Mouse (Mus musculus) E14TG2a.4 (cell line): ENCODE results near the gene 3110009E18Rik.

Source experiments
- H3K27me3 ChIP-seq: 2 replicates; pipeline ENCODE4 v1.6.1; 2014; ENCODE audit warnings: low read length, control low read depth; ENCODE audit not compliant: insufficient read depth
- H3K36me3 ChIP-seq: 2 replicates; pipeline ENCODE4 v1.6.1; 2014; ENCODE audit warnings: low read length, control low read depth; ENCODE audit not compliant: insufficient read depth
- H3K4me1 ChIP-seq: replicated peaks from 2 replicates; pipeline ENCODE4 v1.6.1; 2014; ENCODE audit warnings: low read depth, low read length, control low read depth
- H3K4me3 ChIP-seq: replicated peaks from 2 replicates; pipeline ENCODE4 v1.5.1; 2014; ENCODE audit warnings: mild to moderate bottlenecking, low read length
- H3K9me3 ChIP-seq: 2 replicates; pipeline ENCODE4 v1.6.1; 2014; ENCODE audit warnings: low read length, control low read depth
- CTCF ChIP-seq: conservative IDR thresholded peaks from 2 replicates; pipeline ENCODE4 v1.5.1; 2014; ENCODE audit warnings: low read length
- NANOG ChIP-seq: IDR thresholded peaks from 2 replicates; pipeline ENCODE4 v1.6.1; 2014; ENCODE audit warnings: borderline replicate concordance, low read length, mixed read lengths
- POU5F1 ChIP-seq: IDR thresholded peaks from 2 replicates; pipeline ENCODE4 v1.6.1; 2014; ENCODE audit warnings: low read length, borderline replicate concordance

3110009E18Rik gene

GRCm38 (mm10) chr1:120189206-120189605, 68.2 kb downstream of the 3110009E18Rik start:
- no peaks in the 10 kb centered on the region for H3K36me3 ChIP-seq
- TF ChIP-seq NANOG (no peak), POU5F1 (no peak), CTCF (no peak)
- H3K9me3 ChIP-seq: 0 out of 2 replicates have a peak, but pooled peaks cover 3% of the 10 kb centered on the region

GRCm38 (mm10) chr1:120190300-120190699, 69.3 kb downstream of the 3110009E18Rik start:
- H3K4me1 ChIP-seq: no peaks in the 10 kb centered on the region
- H3K4me3 ChIP-seq: no peak overlapping the region
- H3K9me3 ChIP-seq: 0 out of 2 replicates have a peak, but pooled peaks cover 3% of the 10 kb centered on the region
- H3K36me3 ChIP-seq: no peaks in the 10 kb centered on the region
- H3K27me3 ChIP-seq: no peaks in the 10 kb centered on the region
- no peak for TF ChIP-seq POU5F1
- TF ChIP-seq NANOG: no peak
- TF ChIP-seq CTCF: no peak

More at GRCm38 (mm10) chr1:120189206-120189605, 68.2 kb downstream of the 3110009E18Rik start:
- no peaks in the 10 kb centered on the region for H3K4me1 ChIP-seq
- no peak overlapping the region for H3K4me3 ChIP-seq
- H3K27me3 ChIP-seq: no peaks in the 10 kb centered on the region

GRCm38 (mm10) chr1:120190946-120191345, 70.0 kb downstream of the 3110009E18Rik start:
- H3K4me3 ChIP-seq: no peak overlapping the region
- no peaks in the 10 kb centered on the region for H3K36me3 ChIP-seq

GRCm38 (mm10) chr1:120192321-120192720, 71.3 kb downstream of the 3110009E18Rik start:
- Histone ChIP-seq H3K27me3 (no peaks in the 10 kb centered on the region), H3K9me3 (0 out of 2 replicates have a peak, but pooled peaks cover 3% of the 10 kb centered on the region), H3K4me1 (no peaks in the 10 kb centered on the region), H3K4me3 (no peak overlapping the region), H3K36me3 (no peaks in the 10 kb centered on the region)
- TF ChIP-seq POU5F1: no peak
- no peak for TF ChIP-seq CTCF
- no peak for TF ChIP-seq NANOG

More at GRCm38 (mm10) chr1:120190946-120191345, 70.0 kb downstream of the 3110009E18Rik start:
- TF ChIP-seq POU5F1 (no peak), NANOG (no peak), CTCF (no peak)
- Histone ChIP-seq H3K9me3 (0 out of 2 replicates have a peak, but pooled peaks cover 3% of the 10 kb centered on the region), H3K4me1 (no peaks in the 10 kb centered on the region), H3K27me3 (no peaks in the 10 kb centered on the region)

GRCm38 (mm10) chr1:120193586-120193985, 72.6 kb downstream of the 3110009E18Rik start:
- H3K9me3 ChIP-seq: 0 out of 2 replicates have a peak, but pooled peaks cover 3% of the 10 kb centered on the region
- no peak for TF ChIP-seq NANOG
- TF ChIP-seq CTCF: no peak
- TF ChIP-seq POU5F1: no peak
- no peaks in the 10 kb centered on the region for H3K4me1 ChIP-seq
- no peaks in the 10 kb centered on the region for H3K36me3 ChIP-seq
- no peak overlapping the region for H3K4me3 ChIP-seq
- H3K27me3 ChIP-seq: no peaks in the 10 kb centered on the region

- H3K27me3 ChIP-seq: no peaks in the 10 kb centered on the region
- no peaks in the 10 kb centered on the region for H3K4me1 ChIP-seq
- H3K4me3 ChIP-seq: no peak overlapping the region
- H3K36me3 ChIP-seq: no peaks in the 10 kb centered on the region
- TF ChIP-seq NANOG (no peak), CTCF (no peak), POU5F1 (no peak)
- H3K9me3 ChIP-seq: no peaks in the 10 kb centered on the region
These were observed 75.0 kb downstream of the 3110009E18Rik start for GRCm38 (mm10) chr1:120195947-120196346.

- no peaks in the 10 kb centered on the region for H3K27me3 ChIP-seq
- H3K36me3 ChIP-seq: no peaks in the 10 kb centered on the region
- no peaks in the 10 kb centered on the region for H3K9me3 ChIP-seq
- no peak overlapping the region for H3K4me3 ChIP-seq
- H3K4me1 ChIP-seq: no peaks in the 10 kb centered on the region
- TF ChIP-seq CTCF (no peak), NANOG (no peak), POU5F1 (no peak)
These were observed 75.7 kb downstream of the 3110009E18Rik start for GRCm38 (mm10) chr1:120196724-120197123.

- Histone ChIP-seq H3K4me3 (no peak overlapping the region), H3K4me1 (no peaks in the 10 kb centered on the region), H3K9me3 (no peaks in the 10 kb centered on the region), H3K36me3 (no peaks in the 10 kb centered on the region), H3K27me3 (no peaks in the 10 kb centered on the region)
- TF ChIP-seq CTCF (peak; percentile 69), POU5F1 (no peak), NANOG (no peak)
These were observed 76.2 kb downstream of the 3110009E18Rik start for GRCm38 (mm10) chr1:120197189-120197588.

GRCm38 (mm10) chr1:120198151-120198550, 77.2 kb downstream of the 3110009E18Rik start:
- no peaks in the 10 kb centered on the region; the same call in 1 of the 2 replicates for H3K27me3 ChIP-seq
- H3K4me3 ChIP-seq: no peak overlapping the region
- no peaks in the 10 kb centered on the region for H3K9me3 ChIP-seq
- TF ChIP-seq POU5F1: no peak
- TF ChIP-seq CTCF: no peak
- TF ChIP-seq NANOG: no peak
- H3K36me3 ChIP-seq: no peaks in the 10 kb centered on the region
- H3K4me1 ChIP-seq: no peaks in the 10 kb centered on the region
